Mouse (Mus musculus) midbrain, embryonic 14.5 days (tissue): ENCODE results near the gene Enox2. TPM values are rescaled to one million over a fixed set of nuclear protein-coding genes. Genes with fewer than 3 reads are reported as not detected.

Experiments
- ATAC-seq: fragments of 200-750 bp; cut with Nextera tagmentation; 2 replicates; pipeline ENCODE4 v1.8.0; 2017; ENCODE audit warnings: moderate number of reproducible peaks, moderate library complexity; ENCODE audit not compliant: low FRiP score, low TSS enrichment
- DNase-seq: peaks from one replicate; pipeline ENCODE4 v3.0.0-alpha.2; 2015
- H3K27ac ChIP-seq: fragments of 300-500 bp; sonication (generic); replicated peaks from 2 replicates; pipeline ENCODE4 v1.5.1; 2014; ENCODE audit warnings: mild to moderate bottlenecking, low read depth, low read length, moderate library complexity
- H3K27me3 ChIP-seq: fragments of 300-500 bp; sonication (generic); 2 replicates; pipeline ENCODE4 v1.6.1; 2014; ENCODE audit warnings: low read length, control low read depth, mixed read lengths; ENCODE audit not compliant: control insufficient read depth, insufficient read depth
- H3K36me3 ChIP-seq: fragments of 300-500 bp; sonication (generic); 2 replicates; pipeline ENCODE4 v1.6.1; 2014; ENCODE audit warnings: low read length, control low read depth; ENCODE audit not compliant: control insufficient read depth, insufficient read depth
- H3K4me1 ChIP-seq: fragments of 300-500 bp; sonication (generic); 2 replicates; pipeline ENCODE4 v1.6.1; 2014; ENCODE audit warnings: mild to moderate bottlenecking, antibody characterized with exemption, low read length, control low read depth; ENCODE audit not compliant: control insufficient read depth, insufficient read depth
- H3K4me2 ChIP-seq: fragments of 300-500 bp; sonication (generic); 2 replicates; pipeline ENCODE4 v1.6.1; 2014; ENCODE audit warnings: mild to moderate bottlenecking, low read length, moderate library complexity
- H3K4me3 ChIP-seq: fragments of 300-500 bp; sonication (generic); replicated peaks from 2 replicates; pipeline ENCODE4 v1.5.1; 2014; ENCODE audit warnings: low read depth, low read length
- H3K9ac ChIP-seq: fragments of 300-500 bp; sonication (generic); replicated peaks from 2 replicates; pipeline ENCODE4 v1.6.1; 2014; ENCODE audit warnings: mild to moderate bottlenecking, low read length, moderate library complexity
- H3K9me3 ChIP-seq: fragments of 300-500 bp; sonication (generic); 2 replicates; pipeline ENCODE4 v1.6.1; 2016; ENCODE audit warnings: low read length, control low read depth, mixed read lengths; ENCODE audit not compliant: control insufficient read depth
- WGBS: fragments of 180-500 bp; shearing (Covaris S2); extraction: QIAGEN DNeasy Blood & Tissue Kit; methylation state at CpG from one replicate; pipeline ENCODE4 v1.1.7; 2014; 5-methylcytosine and 5-hydroxymethylcytosine counted together
- polyA plus RNA-seq: library from polyadenylated mRNA; unstranded; fragments of >200 nt; fragmentation: Nextera tagmentation; extraction: Ambion mirVana; gene quantifications from 2 replicates; pipeline ENCODE4 v1.2.1, GENCODE M21; 2014

The Enox2 gene
- polyA plus RNA-seq, 1 experiment from 2014 or later, result 7.9 TPM

DNA sequence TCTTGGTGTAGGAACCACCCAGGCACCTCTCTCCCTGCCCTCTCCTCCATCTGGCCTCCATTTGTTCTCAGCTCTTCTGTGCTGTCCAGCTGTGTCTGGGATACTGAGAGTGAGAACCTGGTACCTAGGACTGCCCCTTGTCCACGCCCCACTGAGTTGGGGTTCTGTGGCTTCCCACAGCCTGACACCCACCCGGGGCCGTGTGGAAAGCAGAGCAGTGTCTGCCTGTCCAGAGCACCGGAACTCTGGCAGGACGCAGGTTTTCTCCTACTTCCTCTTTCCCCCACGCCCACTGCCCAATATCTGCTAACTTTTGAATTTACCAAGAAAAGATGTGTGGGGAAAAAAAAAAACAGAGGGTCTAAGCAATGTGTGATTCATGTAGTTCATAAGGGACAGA lies 213.0 kb downstream of the Enox2 start:
- no peaks in the 10 kb centered on the region for H3K4me1 ChIP-seq
- 89% methylated on average over 6 of the region's 6 CpGs for WGBS
- no peak overlapping the region for H3K9ac ChIP-seq
- H3K27ac ChIP-seq, result no peak overlapping the region
- no peaks in the 10 kb centered on the region for H3K27me3 ChIP-seq
- DNase-seq (no peak), ATAC-seq (no peak)
- no peaks in the 10 kb centered on the region for H3K36me3 ChIP-seq
- no peak overlapping the region for H3K4me2 ChIP-seq
- no peaks in the 10 kb centered on the region for H3K9me3 ChIP-seq
- no peak overlapping the region for H3K4me3 ChIP-seq

GRCm38 (mm10) chrX:49073563-49073962 lies 214.5 kb downstream of the Enox2 start:
- Histone ChIP-seq H3K9ac (no peak overlapping the region), H3K4me1 (no peaks in the 10 kb centered on the region), H3K27ac (no peak overlapping the region), H3K9me3 (no peaks in the 10 kb centered on the region), H3K4me2 (no peak overlapping the region), H3K36me3 (no peaks in the 10 kb centered on the region), H3K4me3 (no peak overlapping the region), H3K27me3 (no peaks in the 10 kb centered on the region)
- DNase-seq (peak; percentile 8), ATAC-seq (no peak)
- 77% methylated on average over 3 of the region's 3 CpGs for WGBS

GRCm38 (mm10) chrX:49045118-49045517 lies 242.9 kb downstream of the Enox2 start:
- Histone ChIP-seq H3K9me3 (no peaks in the 10 kb centered on the region), H3K4me1 (no peaks in the 10 kb centered on the region), H3K4me3 (no peak overlapping the region), H3K27me3 (no peaks in the 10 kb centered on the region), H3K4me2 (no peak overlapping the region), H3K27ac (no peak overlapping the region), H3K9ac (no peak overlapping the region), H3K36me3 (no peaks in the 10 kb centered on the region)
- DNase-seq (no peak), ATAC-seq (no peak)

- Histone ChIP-seq H3K4me1 (no peaks in the 10 kb centered on the region), H3K4me3 (no peak overlapping the region), H3K27me3 (no peaks in the 10 kb centered on the region), H3K4me2 (no peak overlapping the region), H3K9ac (no peak overlapping the region), H3K27ac (no peak overlapping the region), H3K9me3 (no peaks in the 10 kb centered on the region), H3K36me3 (no peaks in the 10 kb centered on the region)
- 65% methylated on average over 5 of the region's 5 CpGs for WGBS
- DNase-seq (no peak), ATAC-seq (no peak)
These were observed 278.3 kb downstream of the Enox2 start for GRCm38 (mm10) chrX:49009746-49010145.

- no peak overlapping the region for H3K27ac ChIP-seq
- no peak overlapping the region for H3K4me3 ChIP-seq
- WGBS, result 85% methylated on average over 1 of the region's 1 CpGs
- no peak overlapping the region for H3K4me2 ChIP-seq
- ATAC-seq (no peak), DNase-seq (no peak)
- H3K4me1 ChIP-seq, result no peaks in the 10 kb centered on the region
- no peaks in the 10 kb centered on the region for H3K9me3 ChIP-seq
- H3K36me3 ChIP-seq, result no peaks in the 10 kb centered on the region
- H3K9ac ChIP-seq, result no peak overlapping the region
- H3K27me3 ChIP-seq, result no peaks in the 10 kb centered on the region
These were observed 282.4 kb downstream of the Enox2 start for GRCm38 (mm10) chrX:49005655-49006054.

- Histone ChIP-seq H3K4me2 (no peak overlapping the region), H3K9ac (no peak overlapping the region), H3K4me3 (no peak overlapping the region), H3K36me3 (no peaks in the 10 kb centered on the region), H3K27ac (no peak overlapping the region), H3K4me1 (no peaks in the 10 kb centered on the region), H3K27me3 (no peaks in the 10 kb centered on the region), H3K9me3 (no peaks in the 10 kb centered on the region)
- no peak for DNase-seq
- no peak for ATAC-seq
- 90% methylated on average over 1 of the region's 1 CpGs for WGBS
These were observed 285.2 kb downstream of the Enox2 start for GRCm38 (mm10) chrX:49002892-49003291.

DNA sequence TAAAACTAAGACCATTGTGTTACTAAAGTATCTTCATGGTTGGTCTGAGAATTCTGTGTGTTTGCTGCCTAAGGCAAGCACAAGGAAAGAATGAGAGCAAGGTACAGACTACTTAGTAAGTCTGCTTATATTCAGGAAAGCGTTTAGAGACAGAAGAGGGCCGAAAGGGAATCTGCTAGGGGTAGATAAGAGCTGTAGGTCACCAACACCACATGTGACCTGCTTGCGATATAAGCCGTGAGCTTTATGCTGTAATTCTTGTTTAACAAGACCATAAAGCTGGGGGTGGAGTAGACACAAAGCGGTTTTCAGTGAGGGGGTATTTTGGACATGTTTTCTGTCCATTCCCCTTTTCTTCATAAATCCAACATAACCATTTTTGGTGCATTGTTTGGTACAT lies 302.4 kb downstream of the Enox2 start:
- Histone ChIP-seq H3K9ac (no peak overlapping the region), H3K4me2 (no peak overlapping the region), H3K9me3 (0 out of 2 replicates have a peak, but pooled peaks cover 4% of the 10 kb centered on the region), H3K4me1 (no peaks in the 10 kb centered on the region), H3K36me3 (no peaks in the 10 kb centered on the region), H3K4me3 (no peak overlapping the region), H3K27ac (no peak overlapping the region), H3K27me3 (no peaks in the 10 kb centered on the region)
- DNase-seq, result peak; percentile 0
- no peak for ATAC-seq
- WGBS, result 80% methylated on average over 5 of the region's 5 CpGs

GRCm38 (mm10) chrX:48984451-48984850 lies 303.6 kb downstream of the Enox2 start:
- no peaks in the 10 kb centered on the region for H3K27me3 ChIP-seq
- no peak overlapping the region for H3K4me3 ChIP-seq
- H3K27ac ChIP-seq, result no peak overlapping the region
- DNase-seq (no peak), ATAC-seq (no peak)
- 77% methylated on average over 2 of the region's 2 CpGs for WGBS
- H3K9ac ChIP-seq, result no peak overlapping the region
- no peaks in the 10 kb centered on the region for H3K36me3 ChIP-seq
- H3K4me2 ChIP-seq, result no peak overlapping the region
- H3K9me3 ChIP-seq, result 0 out of 2 replicates have a peak, but pooled peaks cover 4% of the 10 kb centered on the region
- H3K4me1 ChIP-seq, result no peaks in the 10 kb centered on the region
